Mouse (Mus musculus) MEL (cell line): ENCODE measurements around the gene Ltc4s. TPM values are rescaled to one million over a fixed set of nuclear protein-coding genes. Genes with fewer than 3 reads are reported as not detected.
A peak's percentile ranks its signal among the peaks of the same experiment; 100 is the strongest.

Experiments
- DNase-seq: peaks from one replicate; pipeline ENCODE4 v3.0.0; 2011; ENCODE audit warnings: low read depth, low spot score
- H3K27ac ChIP-seq: 2 replicates; pipeline ENCODE4 v1.5.1; 2012; ENCODE audit warnings: low read depth, mild to moderate bottlenecking, control low read depth, low read length, moderate library complexity; ENCODE audit not compliant: control insufficient read depth
- H3K27me3 ChIP-seq, 2 experiments: fragments of 150-350 bp in 1 of 2; sonication (generic) in 1 of 2; 2 replicates each; pipeline ENCODE4 v1.6.1; 2012; ENCODE audit warnings: low read length in 2 of 2, mild to moderate bottlenecking in 2 of 2, improper control_type of control experiment in 1 of 2, moderate library complexity in 1 of 2; ENCODE audit not compliant: insufficient read depth in 2 of 2, control insufficient read depth in 1 of 2
- H3K36me3 ChIP-seq, 2 experiments: 2 replicates each; pipeline ENCODE4 v1.6.1; 2012 to 2014; ENCODE audit warnings: low read length in 2 of 2, improper control_type of control experiment in 1 of 2, inconsistent platforms in 1 of 2, mild to moderate bottlenecking in 1 of 2; ENCODE audit not compliant: insufficient read depth in 2 of 2, control insufficient read depth in 1 of 2
- H3K4me1 ChIP-seq, 2 experiments: fragments of 150-350 bp in 1 of 2; sonication (generic) in 1 of 2; 2 replicates each; pipeline ENCODE4 v1.6.1; 2012; ENCODE audit warnings: low read length in 2 of 2, improper control_type of control experiment in 1 of 2, mild to moderate bottlenecking in 1 of 2; ENCODE audit not compliant: insufficient read depth in 2 of 2, control insufficient read depth in 1 of 2
- H3K4me3 ChIP-seq, 2 experiments: fragments of 150-350 bp in 1 of 2; sonication (generic) in 1 of 2; 2 replicates each; pipeline ENCODE4 v1.5.1; 2012; ENCODE audit warnings: low read depth in 2 of 2, low read length in 2 of 2, mild to moderate bottlenecking in 2 of 2, moderate library complexity in 2 of 2, control low read depth in 1 of 2, improper control_type of control experiment in 1 of 2; ENCODE audit not compliant: control insufficient read depth in 1 of 2, insufficient read depth in 1 of 2
- H3K79me2 ChIP-seq: 2 replicates; pipeline ENCODE4 v1.6.1; 2012; ENCODE audit warnings: mild to moderate bottlenecking, low read length, moderate library complexity; ENCODE audit not compliant: control insufficient read depth, poor library complexity, insufficient read depth
- H3K9ac ChIP-seq: 2 replicates; pipeline ENCODE4 v1.6.1; 2012; ENCODE audit warnings: low read depth, mild to moderate bottlenecking, control low read depth, low read length, moderate library complexity; ENCODE audit not compliant: control insufficient read depth, poor library complexity, severe bottlenecking
- H3K9me3 ChIP-seq: fragments of 150-350 bp; sonication (generic); replicated peaks from 2 replicates; pipeline ENCODE4 v1.6.1; 2012; ENCODE audit warnings: mild to moderate bottlenecking, low read length, improper control_type of control experiment, moderate library complexity; ENCODE audit not compliant: insufficient read depth
- BHLHE40 ChIP-seq: IDR thresholded peaks from 2 replicates; pipeline ENCODE4 v1.6.1; 2012; ENCODE audit warnings: low read depth, mild to moderate bottlenecking, inconsistent platforms, low read length, improper control_type of control experiment, borderline replicate concordance
- CHD1 ChIP-seq: IDR thresholded peaks from 2 replicates; pipeline ENCODE4 v1.6.1; 2012; ENCODE audit warnings: low read depth, mild to moderate bottlenecking, inconsistent platforms, low read length, improper control_type of control experiment
- CHD2 ChIP-seq: IDR thresholded peaks from 2 replicates; pipeline ENCODE4 v1.6.1; 2011; ENCODE audit warnings: low read length, improper control_type of control experiment
- CTCF ChIP-seq, 3 experiments: IDR thresholded peaks in 2 of 3; conservative IDR thresholded peaks in 1 of 3; 2 replicates each; pipeline ENCODE4 v1.5.1; 2011 to 2012; ENCODE audit warnings: low read length in 3 of 3, low read depth in 2 of 3, mild to moderate bottlenecking in 2 of 3, improper control_type of control experiment in 1 of 3, inconsistent platforms in 1 of 3, mixed read lengths in 1 of 3, moderate library complexity in 1 of 3; ENCODE audit not compliant: control insufficient read depth in 1 of 3, insufficient read depth in 1 of 3, poor library complexity in 1 of 3, severe bottlenecking in 1 of 3
- E2F4 ChIP-seq: IDR thresholded peaks from 2 replicates; pipeline ENCODE4 v1.6.1; 2011; ENCODE audit warnings: low read depth, low read length, improper control_type of control experiment, borderline replicate concordance
- ELF1 ChIP-seq: IDR thresholded peaks from 2 replicates; pipeline ENCODE4 v1.6.1; 2014; ENCODE audit warnings: low read depth, mild to moderate bottlenecking, inconsistent platforms, low read length, improper control_type of control experiment, moderate library complexity
- EP300 ChIP-seq, 2 experiments: IDR thresholded peaks; 2 replicates each; pipeline ENCODE4 v1.6.1; 2011; ENCODE audit warnings: improper control_type of control experiment in 2 of 2, low read length in 2 of 2, low read depth in 1 of 2, mild to moderate bottlenecking in 1 of 2
- HCFC1 ChIP-seq: IDR thresholded peaks from 2 replicates; pipeline ENCODE4 v1.6.1; 2012; ENCODE audit warnings: low read depth, mild to moderate bottlenecking, inconsistent platforms, low read length, improper control_type of control experiment, moderate library complexity
- KAT2A ChIP-seq: conservative IDR thresholded peaks from 2 replicates; pipeline ENCODE4 v1.6.1; 2012; ENCODE audit warnings: low read depth, low read length, improper control_type of control experiment, inconsistent platforms
- MAX ChIP-seq: IDR thresholded peaks from 2 replicates; pipeline ENCODE4 v1.6.1; 2011; ENCODE audit warnings: low read length, improper control_type of control experiment
- MXI1 ChIP-seq: IDR thresholded peaks from 2 replicates; pipeline ENCODE4 v1.6.1; 2011; ENCODE audit warnings: mild to moderate bottlenecking, low read depth, low read length, improper control_type of control experiment
- MYC ChIP-seq: IDR thresholded peaks from 2 replicates; pipeline ENCODE4 v1.6.1; 2011; ENCODE audit warnings: low read depth, mild to moderate bottlenecking, low read length, improper control_type of control experiment, moderate library complexity
- NRF1 ChIP-seq: IDR thresholded peaks from 2 replicates; pipeline ENCODE4 v1.6.1; 2014; ENCODE audit warnings: low read depth, mild to moderate bottlenecking, inconsistent platforms, low read length, improper control_type of control experiment, moderate library complexity; ENCODE audit not compliant: poor library complexity, insufficient read depth, severe bottlenecking
- POLR2A ChIP-seq, 2 experiments: IDR thresholded peaks; 2 replicates each; pipeline ENCODE4 v1.6.1; 2011 to 2012; ENCODE audit warnings: low read length in 2 of 2, mild to moderate bottlenecking in 2 of 2, control low read depth in 1 of 2, improper control_type of control experiment in 1 of 2, low read depth in 1 of 2, moderate library complexity in 1 of 2; ENCODE audit not compliant: control insufficient read depth in 1 of 2, insufficient read depth in 1 of 2, poor library complexity in 1 of 2
- TBP ChIP-seq: IDR thresholded peaks from 2 replicates; pipeline ENCODE4 v1.8.0; 2011; ENCODE audit warnings: low read depth, low read length, improper control_type of control experiment
- ZC3H11A ChIP-seq: IDR thresholded peaks from 2 replicates; pipeline ENCODE4 v1.6.1; 2012; ENCODE audit warnings: low read depth, mild to moderate bottlenecking, inconsistent platforms, low read length, improper control_type of control experiment
- ZKSCAN1 ChIP-seq: IDR thresholded peaks from 2 replicates; pipeline ENCODE4 v1.6.1; 2012; ENCODE audit warnings: low read depth, mild to moderate bottlenecking, inconsistent platforms, low read length, improper control_type of control experiment, moderate library complexity
- polyA plus RNA-seq, 2 experiments: library from polyadenylated mRNA; stranded (reverse) in 1 of 2; unstranded in 1 of 2; fragments of >175 nt in 1 of 2; fragments of >200 nt in 1 of 2; gene quantifications; 2 replicates each; pipeline versions ENCODE4 v1.2.1 to v1.2.4; 2012; ENCODE audit warnings: low replicate concordance in 2 of 2, low read depth in 1 of 2; ENCODE audit not compliant: insufficient read length in 2 of 2, insufficient read depth in 1 of 2, missing spikeins in 1 of 2
- total RNA-seq: library from RNA; depleted of rRNA; stranded (reverse); fragments of 300-350 nt; gene quantifications from 2 replicates; pipeline ENCODE4 v1.2.3, GENCODE M21; 2012

Gene Ltc4s
- total and polyA plus RNA-seq, 3 experiments = 3.1 to 3.4 TPM; not detected in 1

DNA sequence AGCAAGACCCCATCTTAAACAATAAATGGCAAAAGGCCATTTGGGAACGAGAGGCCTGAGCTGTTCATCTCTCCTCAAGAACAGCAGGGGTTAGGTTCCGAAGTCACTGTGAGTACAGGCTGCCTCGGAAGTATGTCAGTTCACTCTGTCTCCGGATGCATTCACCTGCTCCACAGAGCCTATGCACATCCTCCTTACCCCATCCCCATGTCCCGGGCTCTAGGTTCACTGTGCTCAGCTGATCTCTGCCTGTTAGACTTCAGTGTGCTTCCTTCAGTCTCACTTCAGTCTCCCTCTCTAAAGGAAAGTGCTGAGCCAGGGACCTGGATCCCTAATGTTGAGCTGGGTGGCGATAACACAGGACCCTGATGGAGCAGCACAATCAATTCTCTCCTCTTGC, 39.3 kb upstream of the Ltc4s start:
- Histone ChIP-seq H3K9ac (no peak overlapping the region), H3K79me2 (peaks cover 6% of the 10 kb centered on the region), H3K27ac (no peak overlapping the region), H3K4me3 (no peak overlapping the region), H3K36me3 (peaks cover 8 to 28% of the 10 kb centered on the region in 2 experiments; a peak in 3 of 4 replicates), H3K4me1 (peaks cover 17 to 25% of the 10 kb centered on the region in 2 experiments), H3K9me3 (no peaks in the 10 kb centered on the region)
- no peak for DNase-seq
- TF ChIP-seq MYC (no peak), CHD2 (no peak), BHLHE40 (no peak), MAX (no peak), HCFC1 (no peak), TBP (no peak), POLR2A (IDR thresholded peaks at IDR 0.05; ENCODE audit: control insufficient read depth in 1 of 2, insufficient read depth in 1 of 2, low read depth in 1 of 2, low read length in 2 of 2, poor library complexity in 1 of 2) (no peak), EP300 (IDR thresholded peaks at IDR 0.05; ENCODE audit: low read depth in 1 of 2, low read length in 2 of 2) (no peak), KAT2A (no peak), ZKSCAN1 (no peak), CHD1 (no peak), NRF1 (no peak)
- TF ChIP-seq, all 39 proteins: peak for 0
- H3K27me3 ChIP-seq = no peaks in the 10 kb centered on the region

DNA sequence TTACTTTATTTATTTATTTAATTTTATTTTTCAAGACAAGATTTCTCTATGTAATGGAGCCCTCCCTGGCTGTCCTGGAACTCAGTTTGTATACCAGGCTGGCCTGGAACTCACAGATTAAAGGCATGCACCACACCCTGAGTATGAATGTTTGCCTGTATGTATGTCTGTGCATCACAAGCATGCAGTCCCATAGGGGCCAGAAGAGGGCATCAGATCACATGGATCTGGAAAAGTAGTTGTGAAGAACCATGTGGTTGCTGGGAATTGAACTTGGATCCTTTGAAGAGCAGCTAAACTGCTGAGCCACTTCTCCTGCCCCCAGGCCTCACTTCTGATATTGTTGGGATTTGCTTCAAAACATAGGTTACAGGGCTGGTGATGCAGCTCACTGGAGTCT, 38.6 kb upstream of the Ltc4s start:
- Histone ChIP-seq H3K36me3 (peaks cover 4 to 28% of the 10 kb centered on the region in 2 experiments; a peak in 3 of 4 replicates), H3K27me3 (no peaks in the 10 kb centered on the region), H3K9me3 (no peaks in the 10 kb centered on the region), H3K9ac (no peak overlapping the region), H3K79me2 (peaks cover 6% of the 10 kb centered on the region), H3K27ac (no peak overlapping the region), H3K4me1 (peaks cover 17 to 25% of the 10 kb centered on the region in 2 experiments), H3K4me3 (no peak overlapping the region)
- TF ChIP-seq ZC3H11A = no peak
- peak in 2 of 3 experiments; percentile 22 to 34; a peak in 4 of 6 replicates for TF ChIP-seq CTCF (IDR thresholded peaks at IDR 0.05 in 2 of 3, conservative IDR thresholded peaks at IDR 0.05 in 1 of 3; ENCODE audit: control insufficient read depth in 1 of 3, insufficient read depth in 1 of 3, low read depth in 2 of 3, low read length in 3 of 3, poor library complexity in 1 of 3, severe bottlenecking in 1 of 3)
- no peak for DNase-seq

DNA sequence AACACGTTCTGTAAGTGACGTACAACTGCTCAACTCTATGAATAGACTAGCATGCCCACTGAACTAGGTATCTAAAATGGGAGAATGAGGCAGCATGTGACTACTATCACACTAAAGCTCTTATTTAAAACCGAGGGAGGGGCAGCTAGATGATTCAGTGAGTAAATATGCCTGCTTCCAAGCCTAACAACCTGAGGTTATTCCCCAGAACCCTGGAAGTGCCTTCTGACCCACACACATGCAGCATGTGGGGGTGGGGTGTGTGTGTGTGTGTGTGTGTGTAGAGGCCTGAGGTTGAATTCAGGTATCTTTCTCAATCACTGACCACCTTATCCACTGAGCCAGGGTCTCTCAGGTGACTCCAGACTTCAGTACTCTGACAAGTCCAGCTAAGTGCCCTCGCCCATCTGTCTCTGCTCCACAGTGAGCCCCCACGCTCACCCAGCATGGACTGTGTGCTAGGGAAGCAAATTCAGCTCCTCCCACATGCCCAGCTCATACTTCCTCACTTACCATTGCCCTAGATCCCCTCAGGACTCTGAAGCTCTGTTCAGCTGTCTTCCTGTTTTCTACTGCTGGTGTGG, 37.2 kb upstream of the Ltc4s start:
- peaks cover 1 to 28% of the 10 kb centered on the region in 2 experiments; a peak in 2 of 4 replicates for H3K36me3 ChIP-seq
- no peak overlapping the region for H3K4me3 ChIP-seq
- no peak overlapping the region for H3K9ac ChIP-seq
- DNase-seq = peak; percentile 76
- no peaks in the 10 kb centered on the region for H3K9me3 ChIP-seq
- TF ChIP-seq ELF1 = 0 out of 2 replicates have a peak, but pooled peaks have one; percentile 24
- no peak for TF ChIP-seq E2F4
- no peak for TF ChIP-seq MXI1
- 0 out of 2 replicates have a peak, but pooled peaks have one; percentile 20 for TF ChIP-seq MYC
- no peaks in the 10 kb centered on the region for H3K27me3 ChIP-seq
- peaks cover 17 to 23% of the 10 kb centered on the region in 2 experiments for H3K4me1 ChIP-seq
- peak overlapping the region; percentile 13; the same call in 1 of the 2 replicates for H3K27ac ChIP-seq
- peaks cover 7% of the 10 kb centered on the region for H3K79me2 ChIP-seq
